Mouse (Mus musculus) E14TG2a.4 (cell line): ENCODE results near the gene Dyrk1a.

ENCODE experiments used
- CTCF ChIP-seq: conservative IDR thresholded peaks from 2 replicates; pipeline ENCODE4 v1.5.1; 2014; ENCODE audit warnings: low read length
- NANOG ChIP-seq: IDR thresholded peaks from 2 replicates; pipeline ENCODE4 v1.6.1; 2014; ENCODE audit warnings: borderline replicate concordance, low read length, mixed read lengths
- POU5F1 ChIP-seq: IDR thresholded peaks from 2 replicates; pipeline ENCODE4 v1.6.1; 2014; ENCODE audit warnings: low read length, borderline replicate concordance

DNA sequence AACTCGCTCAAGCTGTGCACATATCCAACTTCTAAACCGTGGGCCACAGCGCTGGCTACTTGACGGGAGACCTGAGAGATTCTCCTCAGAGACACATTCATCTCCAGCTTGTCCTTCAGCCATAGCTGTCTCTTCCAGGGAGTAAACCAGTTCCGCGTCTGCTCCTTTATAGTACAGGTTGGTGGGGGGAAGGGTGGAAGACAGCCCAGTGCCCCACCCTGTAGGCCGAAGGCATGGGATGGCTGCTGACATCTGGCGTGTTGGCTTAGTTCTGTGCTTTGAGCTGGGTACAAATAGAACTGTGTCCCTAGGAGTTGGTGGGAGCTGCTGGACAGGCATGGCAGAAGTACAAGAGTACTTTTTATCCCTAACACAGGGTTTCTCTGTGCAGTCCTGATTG is 18.4 kb downstream of the Dyrk1a start:
- TF ChIP-seq CTCF (no peak), NANOG (no peak), POU5F1 (no peak)
